ENCODE assay signal across 22 mouse cellular contexts in the genomic region with DNA sequence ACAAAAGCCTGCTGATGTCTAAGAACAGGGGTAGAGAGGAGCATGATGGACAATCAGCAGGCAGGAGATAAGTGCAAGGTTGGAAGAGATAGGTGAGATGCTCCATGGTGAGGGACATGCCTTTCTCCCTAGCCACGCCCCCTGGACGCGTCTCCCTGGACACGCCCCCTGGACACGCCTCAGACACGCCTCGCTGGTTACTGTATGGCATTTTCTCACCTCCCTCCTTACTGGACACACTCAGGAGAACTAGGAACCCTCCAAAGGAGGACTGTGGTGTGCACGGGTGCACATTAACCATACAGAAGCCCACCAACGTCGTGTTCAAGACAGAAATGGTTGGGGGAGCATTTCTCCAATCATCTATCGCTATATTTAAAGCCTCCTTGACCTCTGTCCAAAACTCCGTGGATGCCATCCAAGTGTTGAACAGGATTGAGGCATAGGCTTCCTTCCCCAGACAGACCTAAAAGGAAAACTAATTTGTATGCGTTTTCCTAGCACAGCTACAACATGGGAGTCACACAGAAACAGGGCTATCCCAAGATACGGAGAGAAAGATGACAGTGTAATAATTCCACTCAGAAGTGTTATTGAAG.
A peak's percentile ranks its signal among the peaks of the same experiment; 100 is the strongest.
DNase-seq lines count a peak whose midpoint lies in the region; ATAC-seq lines count a peak whose summit lies in the region.
"Had no signal": no experiment of that assay in that cellular context is flagged by ENCODE, and none has a peak within 500 bp of the region (broad histone marks: within the 10 kb centered on the region; RNA-seq: fewer than 3 reads in every experiment).

No protein-coding gene starts in this region.

- no peaks in the 10 kb centered on the region for H3K27me3 ChIP-seq in megakaryocyte, embryonic 14.5 days (replicated peaks)
- H3K27me3 ChIP-seq: CH12.LX; embryonic facial prominence, embryonic 13.5 days; forebrain, embryonic 13.5 days; heart, embryonic 13.5 days; hindbrain, embryonic 13.5 days; intestine, embryonic 15.5 days had no signal

- no peaks in the 10 kb centered on the region for H3K36me3 ChIP-seq in megakaryocyte, embryonic 14.5 days (replicated peaks; ENCODE audit: low read length)
- H3K36me3 ChIP-seq: embryonic facial prominence, embryonic 13.5 days; heart, embryonic 13.5 days; hindbrain, embryonic 13.5 days; intestine, embryonic 15.5 days had no signal

- peak overlapping the region; percentile 76 for H3K4me3 ChIP-seq in megakaryocyte, embryonic 14.5 days (replicated peaks)
- H3K4me3 ChIP-seq: embryonic facial prominence, embryonic 13.5 days; forebrain, embryonic 13.5 days; gastrocnemius, adult 2 months; heart, embryonic 13.5 days; hindbrain, embryonic 13.5 days; intestine, embryonic 15.5 days had no signal

- ATAC-seq in megakaryocyte, adult 5-6 weeks (ENCODE audit: poor library complexity, severe bottlenecking): no peak
- ATAC-seq: activated CD4-positive, CD25-positive, alpha-beta regulatory T cell, adult 4 months; forebrain, embryonic 13.5 days; intestine, embryonic 15.5 days; Patski had no signal

- H3K9me3 ChIP-seq in megakaryocyte, embryonic 14.5 days: peaks cover 83% of the 10 kb centered on the region
- H3K9me3 ChIP-seq: embryonic facial prominence, embryonic 13.5 days; forebrain, embryonic 13.5 days; heart, embryonic 13.5 days; hindbrain, embryonic 13.5 days; intestine, embryonic 15.5 days had no signal

- H3K4me1 ChIP-seq in megakaryocyte, embryonic 14.5 days: no peaks in the 10 kb centered on the region
- H3K4me1 ChIP-seq: embryonic facial prominence, embryonic 13.5 days; forebrain, embryonic 13.5 days; heart, embryonic 13.5 days; intestine, embryonic 15.5 days had no signal

- DNase-seq in cerebellum, adult 18-20 months: peak; percentile 26 to 46
- DNase-seq in cerebellum, postnatal 4 days (ENCODE audit: low spot score in 2 of 2): no peak
- DNase-seq in cerebellum, adult 9-10 months: peak; percentile 38
- peak; percentile 76 to 82 for DNase-seq in cerebellum, postnatal 14 days
- no peak for DNase-seq in spleen, postnatal 4 days (ENCODE audit: low spot score in 2 of 2)
- no peak for DNase-seq in layer of hippocampus, postnatal 10 days (ENCODE audit: low spot score in 2 of 2)
- DNase-seq: adrenal gland, postnatal 14 days; gastrocnemius, adult 2 months; gastrocnemius, postnatal 36 days; heart, adult 11 months; heart, postnatal 4 days; kidney, adult 18-20 months had no signal

Comparison
In these comparisons a context has a peak if more than half of its experiments do, and no peak if none do; other contexts are left out.
1. DNase-seq: peak in cerebellum, adult 18-20 months (2 of 2), cerebellum, adult 9-10 months (single experiment) and cerebellum, postnatal 14 days (2 of 2); none in cerebellum, postnatal 4 days (0 of 2), spleen, postnatal 4 days (0 of 2) and layer of hippocampus, postnatal 10 days (0 of 2).